Mouse (Mus musculus): ENCODE results near the gene Scly.
A peak's percentile ranks its signal among the peaks of the same experiment; 100 is the strongest.

Gene Scly

GRCm38 (mm10) chr1:91297799-91298744 lies at the start of gene Scly:
Gene Scly, plus strand, starts transcription at chr1:91298338.
- peak; percentile 99 for DNase-seq

- no peak for DNase-seq
Measured at GRCm38 (mm10) chr1:91248970-91249369, 49.2 kb upstream of the Scly start.

DNA sequence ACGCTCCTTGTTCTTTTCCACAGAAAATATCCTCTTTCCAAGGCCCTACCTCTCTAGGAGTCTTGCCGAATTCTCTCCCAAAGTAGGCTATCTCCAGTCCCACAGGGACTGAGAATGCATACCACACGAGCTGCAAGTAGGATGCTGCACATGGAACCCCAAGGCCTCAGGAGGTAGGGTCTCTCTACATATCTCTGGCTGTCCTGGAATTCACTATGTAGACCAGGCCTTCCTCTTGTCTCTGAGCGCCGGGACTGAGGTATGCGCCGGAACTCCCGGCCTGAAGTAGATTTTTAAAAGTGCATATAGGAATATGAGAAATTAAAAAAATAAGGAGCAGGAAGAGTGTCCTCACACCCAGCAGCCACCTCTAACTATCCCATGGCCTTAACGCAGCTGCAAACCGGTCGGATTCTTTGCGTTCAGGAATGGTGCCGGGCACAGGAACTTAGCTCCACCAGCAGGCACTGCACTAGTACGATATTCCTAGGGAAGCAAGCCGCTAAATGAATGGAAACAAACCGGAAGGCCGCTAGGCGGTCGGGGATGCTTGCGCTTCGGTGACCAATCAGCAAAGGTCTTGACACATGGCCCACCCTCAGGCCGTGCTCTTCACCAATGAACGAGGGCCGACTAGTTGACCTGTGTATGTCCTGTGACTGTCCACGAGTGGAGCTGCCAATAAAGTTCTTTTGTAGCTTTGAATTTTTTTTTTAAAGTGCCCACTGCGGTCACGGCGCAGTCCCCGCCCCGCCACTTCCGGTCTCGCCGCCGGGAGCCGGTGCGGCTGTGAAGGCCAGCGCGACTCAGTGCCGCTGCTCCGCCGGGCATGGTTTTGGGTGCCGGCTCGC lies 48.3 kb upstream of the Scly start, which contains the start of gene Ube2f:
Ube2f (plus strand) TSS at position 741 of the 851 bp plus-strand sequence.
- DNase-seq = peak; percentile 95

GRCm38 (mm10) chr1:91250415-91251147 lies 47.6 kb upstream of the Scly start:
- DNase-seq = peak; percentile 30

DNA sequence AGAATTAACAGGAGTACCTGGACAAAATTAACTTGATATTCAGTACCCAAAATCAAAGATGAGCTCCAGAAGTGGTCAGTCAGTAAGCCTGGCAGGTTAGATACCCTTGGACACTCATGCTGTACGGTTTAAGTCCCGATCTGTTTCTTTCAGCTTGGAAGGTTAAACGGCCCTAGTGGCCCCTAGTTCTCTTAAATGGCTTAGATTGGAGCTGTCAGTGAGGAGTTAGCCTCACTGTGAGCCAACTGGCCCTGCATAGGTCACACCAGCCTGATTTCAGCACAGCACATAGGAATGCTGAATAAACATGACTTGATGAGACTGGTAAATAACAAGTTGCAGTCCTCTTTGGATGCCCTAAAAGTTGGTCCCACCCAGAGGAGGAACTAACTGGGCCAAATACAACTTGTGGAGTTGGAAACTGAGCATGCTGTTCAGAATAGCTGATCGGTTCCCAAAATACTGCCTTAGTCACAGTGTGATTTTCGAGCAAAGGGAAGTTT lies 46.9 kb upstream of the Scly start:
- peak; percentile 37 for DNase-seq

DNA sequence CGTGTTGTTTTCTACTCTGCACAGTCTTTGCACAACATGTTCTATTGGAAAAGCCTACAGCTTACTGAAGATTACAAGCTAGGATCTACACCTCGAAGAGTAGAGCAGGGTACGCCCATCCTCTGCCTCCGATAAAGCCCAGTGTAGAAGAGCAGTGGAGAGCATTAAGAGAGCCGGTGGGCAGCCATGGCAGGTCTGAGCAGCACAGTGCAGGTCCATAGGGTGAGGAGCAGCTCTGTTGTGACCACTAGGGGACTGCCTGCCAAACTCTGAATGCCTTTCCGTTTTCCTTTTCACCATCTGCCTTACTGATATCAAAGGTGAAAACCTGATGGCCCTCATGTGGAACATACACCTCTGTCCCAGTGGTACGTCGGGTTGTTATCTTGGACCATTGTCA lies 46.2 kb upstream of the Scly start:
- peak; percentile 60 for DNase-seq

GRCm38 (mm10) chr1:91257918-91258317 lies 40.2 kb upstream of the Scly start:
- no peak for DNase-seq

- DNase-seq = no peak
Measured at GRCm38 (mm10) chr1:91259794-91260193, 38.3 kb upstream of the Scly start.

DNA sequence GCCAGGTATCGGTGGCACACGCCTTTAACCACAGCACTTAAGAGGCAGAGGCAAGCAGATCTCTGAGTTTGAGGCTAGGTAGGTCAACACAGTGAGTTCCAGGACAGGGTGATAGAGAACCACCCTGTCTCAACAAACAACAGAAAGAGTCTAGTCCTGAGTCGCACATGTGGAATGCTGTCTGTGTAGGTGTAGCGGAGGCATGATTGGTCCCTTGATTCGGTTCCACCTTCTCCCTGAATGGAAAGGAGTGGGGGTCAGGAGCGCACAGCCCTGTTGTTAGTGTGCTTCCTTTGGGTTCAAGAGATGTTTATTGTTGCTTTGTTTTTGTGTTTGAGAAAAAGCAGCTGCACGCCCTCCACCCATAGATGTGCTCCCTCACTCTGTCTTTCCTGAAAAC lies 35.6 kb upstream of the Scly start:
- no peak for DNase-seq

DNA sequence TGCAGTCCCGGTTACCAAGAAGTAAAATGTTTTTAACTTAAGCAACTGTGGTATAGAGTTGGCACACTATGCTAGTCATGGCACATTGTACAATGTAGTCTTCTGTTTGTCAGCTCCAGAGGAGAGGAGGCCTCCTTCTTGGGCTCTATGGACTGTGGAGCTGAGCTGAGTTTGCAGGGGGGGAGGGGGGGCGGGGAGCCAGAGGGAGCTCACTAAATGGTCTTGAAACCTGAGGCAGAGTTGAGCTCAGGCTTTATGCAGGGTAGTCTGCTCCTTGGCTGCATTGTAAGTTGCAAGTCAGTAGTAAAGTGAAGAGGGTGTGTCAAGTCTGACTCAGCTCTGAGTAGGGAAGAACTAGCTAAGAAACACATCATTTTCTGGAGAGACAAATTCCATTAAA lies 25.9 kb upstream of the Scly start:
- DNase-seq = no peak

GRCm38 (mm10) chr1:91276581-91276980 lies 21.6 kb upstream of the Scly start:
- no peak for DNase-seq

DNA sequence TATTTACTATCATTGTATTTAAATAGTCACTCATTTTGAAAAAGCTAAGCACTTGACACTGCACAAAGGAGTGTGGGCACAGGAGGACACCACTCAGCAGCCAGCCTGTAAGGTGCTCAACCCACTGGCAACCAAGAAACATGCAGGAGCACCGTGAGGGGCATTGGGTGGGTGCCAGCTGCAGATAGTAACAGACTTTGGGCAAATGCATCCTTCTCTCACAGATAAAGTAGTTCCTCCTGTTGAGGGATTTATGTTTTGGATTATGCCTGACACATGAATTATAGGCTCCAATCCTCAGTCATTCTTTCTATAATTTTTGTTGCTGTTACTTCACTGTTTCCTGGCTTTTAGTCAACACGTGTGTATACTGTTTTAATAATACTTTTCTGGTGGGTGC lies 20.7 kb upstream of the Scly start:
- no peak for DNase-seq

DNA sequence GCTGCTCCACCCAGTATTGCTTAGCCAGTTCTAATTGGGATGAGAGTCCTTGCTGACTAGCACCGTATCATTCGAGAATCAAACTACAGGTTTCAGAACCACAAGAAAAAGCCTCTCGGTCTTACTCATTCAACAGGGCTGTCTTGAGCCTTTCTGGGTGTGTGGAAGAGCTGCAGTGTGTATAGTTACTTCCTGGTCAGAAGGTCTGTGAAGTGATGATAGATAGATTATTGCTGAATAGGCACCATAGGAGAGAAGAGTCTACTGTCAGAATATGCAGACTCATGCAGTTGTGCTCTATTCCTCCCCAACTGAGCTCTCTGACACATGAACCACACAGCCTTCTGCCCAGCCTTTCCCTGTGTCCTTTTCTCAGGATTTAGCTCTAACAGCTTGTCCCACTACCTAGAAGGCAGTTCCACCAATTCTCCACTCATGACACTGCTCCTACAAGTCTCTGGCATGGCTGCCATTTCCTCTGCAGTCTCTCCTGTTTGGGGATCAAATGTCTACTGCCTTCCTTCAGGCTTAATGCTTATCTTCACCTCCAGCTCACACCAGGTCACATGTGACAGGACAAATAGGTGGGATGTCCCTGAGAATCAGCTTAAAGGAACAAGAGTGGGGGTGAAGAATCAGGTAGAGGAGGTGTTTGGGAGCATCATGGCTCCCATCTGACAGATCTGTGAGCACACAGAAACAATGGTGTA lies 19.6 kb upstream of the Scly start:
- DNase-seq = no peak

DNA sequence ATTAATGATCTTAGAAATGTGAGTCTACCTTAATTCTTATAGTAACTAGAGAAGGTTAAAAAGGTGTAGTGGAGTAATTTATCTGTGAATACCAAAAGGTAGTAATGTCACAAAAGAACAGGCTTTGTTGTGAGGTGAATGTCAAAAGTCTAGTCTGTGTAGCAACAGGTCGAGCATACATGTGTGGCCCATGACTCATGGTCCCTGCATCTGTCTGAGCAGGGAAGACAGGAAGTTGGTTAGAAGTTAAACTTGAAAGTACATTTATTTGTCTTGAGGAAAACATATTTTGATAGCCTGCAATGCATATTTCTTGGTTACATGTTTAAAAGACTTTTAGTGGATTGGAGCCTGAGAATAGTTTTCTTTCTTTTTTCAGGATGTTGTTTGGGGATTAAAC lies 19.0 kb upstream of the Scly start:
- no peak for DNase-seq

DNA sequence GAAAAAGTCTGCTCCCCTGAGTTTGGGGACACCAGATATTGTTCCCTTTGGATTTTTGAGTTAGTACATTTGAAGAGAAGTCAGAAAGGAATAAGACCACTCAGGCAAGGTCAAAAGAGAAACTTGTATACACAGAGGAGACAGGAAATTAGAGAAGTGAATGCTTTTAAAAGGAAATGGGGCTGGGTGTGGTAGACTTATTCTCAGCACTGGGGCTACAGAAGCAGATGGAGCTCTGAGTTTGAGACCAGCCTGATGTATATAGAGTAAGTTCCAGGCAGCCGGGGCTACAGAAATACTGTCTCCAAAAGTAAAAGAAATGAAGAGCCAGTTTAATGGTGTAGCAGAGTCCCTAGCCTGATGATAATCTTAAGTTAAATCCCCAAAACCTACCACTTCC lies 15.6 kb upstream of the Scly start:
- no peak for DNase-seq

DNA sequence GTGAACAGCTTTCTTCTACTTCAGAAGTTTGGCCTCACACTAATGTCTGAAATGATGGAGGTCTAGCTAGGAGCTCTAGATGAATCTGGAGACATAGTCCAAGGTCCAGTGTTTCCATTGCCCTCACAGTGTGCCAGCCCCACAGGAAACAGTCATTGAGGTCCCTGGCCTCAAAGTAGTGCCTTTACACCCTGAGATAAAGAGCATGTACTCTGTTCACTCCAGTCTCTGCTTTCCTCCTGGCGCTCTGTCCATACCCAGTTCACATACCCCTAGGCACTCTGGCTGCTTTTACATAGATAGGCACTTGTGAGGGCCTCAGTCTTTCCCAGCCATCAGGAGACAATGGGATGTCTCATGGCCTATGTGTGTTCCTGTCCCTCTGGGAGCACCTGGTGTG lies 8.8 kb upstream of the Scly start:
- DNase-seq = no peak

- DNase-seq = no peak
Measured at GRCm38 (mm10) chr1:91292101-91292825, 5.9 kb upstream of the Scly start.

DNA sequence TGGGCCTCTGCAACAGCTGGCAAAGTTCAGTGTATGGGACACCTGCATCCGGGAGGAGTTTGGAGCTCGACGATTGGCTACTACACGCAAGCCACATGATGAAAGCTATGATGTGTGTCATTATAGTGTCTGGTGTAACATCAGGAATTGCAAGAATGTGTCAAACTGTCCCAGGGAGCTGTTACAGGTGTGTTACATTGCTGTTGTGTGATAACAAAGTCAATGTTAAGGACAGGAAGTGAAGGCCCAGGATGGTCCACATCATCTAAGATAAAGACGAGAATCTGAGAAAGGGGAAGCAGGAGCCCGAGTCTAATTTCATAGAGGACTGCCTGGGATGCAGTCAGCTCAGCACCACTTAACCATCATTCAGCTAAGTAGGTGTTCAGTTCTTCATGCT lies 2.6 kb upstream of the Scly start:
- no peak for DNase-seq

GRCm38 (mm10) chr1:91299026-91299706 lies 1.0 kb downstream of the Scly start:
- no peak for DNase-seq

DNA sequence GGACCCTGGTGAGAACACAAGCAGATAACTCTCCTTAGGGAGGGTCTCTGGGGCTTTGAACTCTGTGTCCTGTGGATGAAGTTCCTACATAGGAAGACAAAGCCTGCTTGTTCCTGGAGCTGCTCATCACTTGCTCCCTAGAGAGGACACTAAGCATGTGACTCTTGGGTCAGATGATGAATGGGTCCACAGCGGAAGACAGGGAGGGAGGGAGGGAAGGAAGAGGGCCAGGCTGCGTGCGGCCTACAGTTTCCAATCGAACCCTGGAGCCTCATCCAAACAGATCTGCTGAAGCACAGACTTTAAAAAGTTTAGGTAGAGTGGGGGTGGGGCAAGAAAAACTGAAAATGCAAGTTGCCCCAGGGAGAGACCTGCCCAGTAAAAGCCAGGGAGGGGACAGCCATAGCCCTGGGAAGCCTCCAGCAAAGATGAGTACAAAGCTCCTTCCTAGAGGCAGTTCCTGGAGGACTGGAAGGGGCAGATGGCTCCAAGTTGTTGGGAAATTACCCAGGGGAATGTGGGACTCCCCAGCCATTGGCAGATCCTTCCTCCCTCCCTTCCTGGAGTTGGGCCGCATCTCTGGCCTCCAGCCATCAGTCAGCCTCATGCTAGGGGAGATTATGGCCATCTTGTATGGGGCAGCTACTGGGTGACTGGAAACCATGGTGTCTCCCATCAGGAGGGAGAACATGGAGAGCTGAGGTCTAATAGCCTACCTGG lies 1.7 kb downstream of the Scly start:
- no peak for DNase-seq

Measured in liver (tissue).